Mouse (Mus musculus): ENCODE measurements at regions not wholly inside any gene's neighbourhood (a gene's known extent, or its start where the extent isn't known, plus 50 kb on each side); places are given as distances from the start of the nearest gene placed in this dataset.

GRCm38 (mm10) chr8:115826516-115826915, 118.9 kb upstream of the Maf start:
- TF ChIP-seq CTCF (IDR thresholded peaks at IDR 0.05; ENCODE audit: control insufficient read depth, insufficient read depth, insufficient replicate concordance, low read depth, low read length) = no peak
- no peak for TF ChIP-seq POLR2A (IDR thresholded peaks at IDR 0.05; ENCODE audit: control insufficient read depth, low read depth, low read length)
